Mouse (Mus musculus) heart, postnatal 0 days (tissue): ENCODE measurements around the gene H2-M5. TPM values are rescaled to one million over a fixed set of nuclear protein-coding genes. Genes with fewer than 3 reads are reported as not detected.
"Not testable (repeated sequence)": the region's sequence is repeated elsewhere in the genome, so short reads cannot be mapped to it uniquely, and the experiment has no call there.

ENCODE experiments used
- ATAC-seq: fragments of 200-750 bp; cut with Nextera tagmentation; 2 replicates; pipeline ENCODE4 v1.8.0; 2017; ENCODE audit warnings: low read depth, moderate number of reproducible peaks, moderate library complexity; ENCODE audit not compliant: insufficient read depth
- DNase-seq: peaks from one replicate; pipeline ENCODE4 v3.0.0-alpha.2; 2016; ENCODE audit warnings: low spot score
- H3K27ac ChIP-seq: fragments of 300-500 bp; sonication (generic); 2 replicates; pipeline ENCODE4 v1.5.1; 2014; ENCODE audit warnings: low read depth, mild to moderate bottlenecking
- H3K27me3 ChIP-seq: fragments of 300-500 bp; sonication (generic); 2 replicates; pipeline ENCODE4 v1.6.1; 2014; ENCODE audit warnings: low read length, mixed read lengths; ENCODE audit not compliant: control insufficient read depth, insufficient read depth
- H3K36me3 ChIP-seq: fragments of 300-500 bp; sonication (generic); replicated peaks from 2 replicates; pipeline ENCODE4 v1.6.1; 2014; ENCODE audit warnings: low read length, mixed read lengths; ENCODE audit not compliant: control insufficient read depth, insufficient read depth
- H3K4me1 ChIP-seq: fragments of 300-500 bp; sonication (generic); 2 replicates; pipeline ENCODE4 v1.6.1; 2014; ENCODE audit warnings: antibody characterized with exemption; ENCODE audit not compliant: control insufficient read depth, insufficient read depth
- H3K4me2 ChIP-seq: fragments of 300-500 bp; sonication (generic); 2 replicates; pipeline ENCODE4 v1.6.1; 2014; ENCODE audit warnings: low read depth, mild to moderate bottlenecking, low read length, moderate library complexity
- H3K4me3 ChIP-seq: fragments of 300-500 bp; sonication (generic); 2 replicates; pipeline ENCODE4 v1.5.1; 2014; ENCODE audit warnings: low read depth, low read length
- H3K9ac ChIP-seq: fragments of 300-500 bp; sonication (generic); replicated peaks from 2 replicates; pipeline ENCODE4 v1.6.1; 2014; ENCODE audit warnings: low read depth, low read length, mixed read lengths
- H3K9me3 ChIP-seq: fragments of 300-500 bp; sonication (generic); replicated peaks from 2 replicates; pipeline ENCODE4 v1.6.1; 2016; ENCODE audit warnings: low read length; ENCODE audit not compliant: control insufficient read depth
- CTCF ChIP-seq: IDR thresholded peaks from 2 replicates; pipeline ENCODE4 v1.5.1; 2016; ENCODE audit warnings: antibody characterized with exemption, control low read depth, low read depth
- EP300 ChIP-seq: IDR thresholded peaks from 2 replicates; pipeline ENCODE4 v1.6.1; 2016; ENCODE audit warnings: antibody characterized with exemption, low read depth
- WGBS: fragments of 180-500 bp; shearing (Covaris S2); extraction: QIAGEN DNeasy Blood & Tissue Kit; methylation state at CpG from one replicate; pipeline ENCODE4 v1.1.7; 2014; 5-methylcytosine and 5-hydroxymethylcytosine counted together
- polyA plus RNA-seq: library from polyadenylated mRNA; unstranded; fragments of >200 nt; fragmentation: Nextera tagmentation; extraction: Ambion mirVana; gene quantifications from 2 replicates; pipeline ENCODE4 v1.2.1, GENCODE M21; 2015
- total RNA-seq: library from RNA; depleted of rRNA; stranded (reverse); fragments of >200 nt; gene quantifications from 2 replicates; pipeline ENCODE4 v1.2.3, GENCODE M21; 2014; ENCODE audit warnings: low replicate concordance

H2-M5 gene
- total and polyA plus RNA-seq, 2 experiments from 2014 or later = not detected

DNA sequence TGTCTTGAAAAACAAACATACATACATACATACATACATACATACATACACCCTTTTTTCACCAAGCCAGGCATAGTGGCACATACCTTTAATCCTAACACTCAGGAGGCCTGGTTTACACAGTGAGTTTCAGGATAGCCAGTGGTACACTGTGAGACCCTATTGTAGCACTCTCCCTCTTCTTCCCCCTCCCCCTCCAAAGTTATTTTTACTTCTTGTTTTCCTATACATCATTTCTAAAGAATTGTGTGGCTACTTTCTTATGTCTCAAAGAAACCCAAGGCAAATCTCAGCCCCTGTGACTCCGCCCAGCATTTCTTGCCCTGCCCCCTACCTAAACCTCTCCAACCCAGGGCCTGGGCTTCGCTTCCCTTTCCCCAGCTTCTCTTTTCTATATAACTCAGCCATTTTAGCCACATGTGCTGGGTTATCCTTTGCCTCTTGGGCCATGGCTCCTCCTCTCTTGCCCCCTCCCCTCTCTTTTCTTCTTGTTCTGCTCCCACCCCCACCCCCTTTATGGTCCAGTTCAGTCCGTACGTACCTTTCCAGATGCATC lies 4.5 kb upstream of the H2-M5 start:
- no peak for DNase-seq
- WGBS = 90% methylated on average over 4 of the region's 4 CpGs
- ATAC-seq = no peak

DNA sequence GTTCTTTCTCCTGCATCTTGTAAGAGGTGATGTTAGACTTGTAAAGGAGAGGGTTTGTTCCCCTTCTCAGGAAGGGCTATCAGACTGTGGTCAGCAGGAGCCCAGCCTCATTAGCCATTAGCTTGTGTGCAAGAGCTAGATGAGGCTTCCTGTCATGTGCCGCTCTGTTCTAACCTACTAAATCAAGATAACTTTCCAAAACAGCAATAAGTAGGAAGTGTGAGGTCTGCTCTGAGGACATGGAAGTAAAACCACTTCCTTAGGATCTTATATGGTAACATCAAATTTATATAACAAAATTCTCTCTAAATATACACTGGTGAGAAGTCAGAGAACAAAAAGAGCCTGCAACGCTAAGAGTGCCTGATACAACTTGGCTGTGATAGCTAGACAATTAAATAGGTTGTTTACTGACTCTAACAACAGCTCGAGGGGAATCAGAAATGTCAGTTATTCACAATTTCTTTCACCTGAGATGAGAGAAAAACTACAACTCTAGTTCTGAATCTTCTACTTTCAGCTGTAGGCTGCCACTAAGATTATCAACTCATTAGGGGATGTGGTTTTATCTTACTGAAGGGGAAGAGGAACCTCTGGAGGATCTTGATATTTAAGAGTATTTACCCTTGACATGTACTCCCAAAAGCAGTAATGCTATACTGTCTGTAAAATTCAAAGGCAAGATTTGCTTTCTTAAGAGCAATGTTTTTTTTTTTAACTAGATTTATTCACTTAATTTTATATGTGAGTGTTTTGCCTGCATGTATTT lies 3.2 kb upstream of the H2-M5 start:
- Histone ChIP-seq H3K4me3 (no peak overlapping the region), H3K9me3 (no peaks in the 10 kb centered on the region), H3K27me3 (peaks cover 21% of the 10 kb centered on the region), H3K4me1 (no peaks in the 10 kb centered on the region), H3K36me3 (no peaks in the 10 kb centered on the region), H3K27ac (no peak overlapping the region), H3K4me2 (no peak overlapping the region), H3K9ac (no peak overlapping the region)
- no peak for DNase-seq
- 48% methylated on average over 3 of the region's 3 CpGs for WGBS
- no peak for TF ChIP-seq CTCF
- TF ChIP-seq EP300 = no peak
- ATAC-seq = no peak

More for the DNA sequence above, 4.5 kb upstream of the H2-M5 start:
- no peak for TF ChIP-seq CTCF
- no peak overlapping the region for H3K4me2 ChIP-seq
- no peaks in the 10 kb centered on the region for H3K9me3 ChIP-seq
- H3K27me3 ChIP-seq = peaks cover 8% of the 10 kb centered on the region
- no peaks in the 10 kb centered on the region for H3K4me1 ChIP-seq
- H3K4me3 ChIP-seq = no peak overlapping the region
- no peak overlapping the region for H3K9ac ChIP-seq
- H3K36me3 ChIP-seq = no peaks in the 10 kb centered on the region
- H3K27ac ChIP-seq = no peak overlapping the region

DNA sequence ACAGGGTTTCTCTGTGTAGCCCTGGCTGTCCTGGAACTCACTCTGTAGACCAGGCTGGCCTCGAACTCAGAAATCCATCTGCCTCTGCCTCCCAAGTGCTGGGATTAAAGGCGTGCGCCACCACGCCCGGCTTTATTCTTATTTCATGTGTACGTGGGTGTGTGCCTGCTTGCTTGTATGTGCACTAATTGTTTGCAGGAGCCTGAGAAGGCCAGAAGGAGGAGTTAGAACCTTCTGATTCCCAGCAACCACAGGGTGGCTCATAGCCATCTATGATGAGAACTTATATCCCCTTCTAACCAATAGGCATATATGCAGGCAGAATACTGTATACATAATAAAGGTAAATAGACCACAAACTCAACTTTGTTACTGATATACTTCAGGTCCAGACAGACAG lies 1.3 kb upstream of the H2-M5 start:
- H3K27ac ChIP-seq = not testable (repeated sequence)

DNA sequence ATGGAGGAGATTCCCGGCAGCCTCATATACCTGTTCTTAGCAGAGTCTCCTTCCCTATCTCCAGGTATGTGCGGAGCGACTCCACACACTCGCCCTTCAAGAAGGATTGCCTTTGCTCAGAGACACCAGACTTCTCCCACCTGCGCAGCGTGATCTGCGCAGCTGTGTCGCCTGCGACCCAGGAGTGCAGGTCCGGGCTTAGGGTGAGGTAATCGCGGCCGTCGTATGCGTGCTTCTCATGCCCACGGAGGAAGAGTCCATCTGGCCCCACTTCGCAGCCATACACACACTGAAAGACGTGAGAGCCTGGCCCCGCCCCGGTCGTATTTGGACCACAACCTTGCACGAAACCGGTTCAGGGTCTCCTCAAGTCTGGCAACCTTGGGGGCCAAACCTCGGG lies 862 bp downstream of the H2-M5 start:
- TF ChIP-seq CTCF = no peak
- no peak for TF ChIP-seq EP300
- Histone ChIP-seq H3K27me3 (peaks cover 23% of the 10 kb centered on the region), H3K36me3 (no peaks in the 10 kb centered on the region), H3K9ac (no peak overlapping the region), H3K9me3 (no peaks in the 10 kb centered on the region), H3K4me3 (peak overlapping the region; percentile 6; the same call in 1 of the 2 replicates), H3K27ac (no peak overlapping the region), H3K4me2 (peak overlapping the region; percentile 32), H3K4me1 (no peaks in the 10 kb centered on the region)
- ATAC-seq (no peak), DNase-seq (no peak)
- 7% methylated on average over 24 of the region's 24 CpGs for WGBS

More for the DNA sequence above, 1.3 kb upstream of the H2-M5 start:
- DNase-seq, ATAC-seq, H3K4me1 ChIP-seq, H3K9ac ChIP-seq, H3K4me2 ChIP-seq, H3K36me3 ChIP-seq, H3K4me3 ChIP-seq, H3K9me3 ChIP-seq: not testable (repeated sequence)
- peaks cover 23% of the 10 kb centered on the region for H3K27me3 ChIP-seq
- 96% methylated on average over 5 of the region's 6 CpGs for WGBS

DNA sequence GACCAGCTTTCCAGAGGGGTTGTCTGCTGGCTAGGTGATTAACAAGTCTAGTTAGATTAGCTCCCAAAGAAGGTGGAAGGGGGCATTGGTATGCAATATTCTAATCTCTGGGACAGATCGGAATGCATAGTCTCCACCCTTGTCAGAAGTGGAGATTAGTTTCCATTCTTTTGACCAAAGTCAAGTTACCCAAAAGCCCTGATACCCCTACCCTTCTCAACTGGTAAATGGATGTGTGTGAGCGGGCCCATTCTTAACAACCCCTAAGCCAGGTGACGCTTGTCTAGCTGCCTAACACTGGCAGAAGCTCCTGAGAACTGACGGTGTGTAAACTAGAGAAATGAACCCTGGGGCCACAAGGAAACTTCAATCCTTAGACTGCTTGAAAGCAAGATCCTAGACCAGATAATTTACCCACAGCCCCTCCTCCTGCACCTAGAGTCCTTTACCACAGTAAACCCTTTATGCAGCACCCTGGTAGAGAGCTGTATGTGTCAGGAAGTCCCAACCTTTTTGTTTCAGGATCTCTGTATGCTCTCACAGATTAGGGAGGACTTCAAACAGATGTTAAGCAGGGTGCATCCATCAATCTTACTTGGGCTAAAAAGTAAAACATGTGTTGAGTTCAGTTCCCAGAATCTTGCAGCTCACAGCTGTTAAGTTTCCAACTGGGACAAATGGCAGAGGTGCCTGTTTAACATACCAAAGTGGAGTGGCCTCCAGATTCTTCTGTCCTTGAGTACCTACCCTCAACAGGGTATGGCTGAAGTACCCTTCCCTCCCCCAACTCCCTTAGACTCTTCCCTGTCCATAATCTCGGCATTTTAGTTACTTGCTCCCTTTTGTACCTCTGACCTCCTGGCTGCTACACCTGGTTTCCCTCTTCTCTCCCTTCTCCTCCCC lies 6.8 kb downstream of the H2-M5 start:
- Histone ChIP-seq H3K27ac (no peak overlapping the region), H3K4me3 (no peak overlapping the region), H3K27me3 (peaks cover 2% of the 10 kb centered on the region; the same call in 1 of the 2 replicates), H3K9me3 (no peaks in the 10 kb centered on the region), H3K4me1 (no peaks in the 10 kb centered on the region), H3K36me3 (no peaks in the 10 kb centered on the region), H3K9ac (no peak overlapping the region), H3K4me2 (no peak overlapping the region)
- DNase-seq = no peak
- TF ChIP-seq EP300 (no peak), CTCF (no peak)
- WGBS = 53% methylated on average over 5 of the region's 5 CpGs
- no peak for ATAC-seq
